Mouse (Mus musculus) intestine, embryonic 16.5 days (tissue): Measurements from ENCODE around the gene Prss29. TPM values are rescaled to one million over a fixed set of nuclear protein-coding genes. Genes with fewer than 3 reads are reported as not detected.

Experiments used
- polyA plus RNA-seq: library from polyadenylated mRNA; unstranded; fragments of >200 nt; fragmentation: Nextera tagmentation; extraction: Ambion mirVana; gene quantifications from 2 replicates; pipeline ENCODE4 v1.2.1, GENCODE M21; 2015

Gene Prss29
- polyA plus RNA-seq, 1 experiment from 2014 or later: not detected

Other genes with a start within 250 kb of the Prss29 start
- gene Tmem204, start 235.1 kb upstream of the Prss29 start, polyA plus RNA-seq: 22.2 and 25.8 TPM in 2 replicates
- 32.1 and 32.3 TPM in 2 replicates for gene Telo2, start 202.7 kb upstream of the Prss29 start, polyA plus RNA-seq
- 0.20 and 0.24 TPM in 2 replicates for gene Ptx4, start 197.9 kb upstream of the Prss29 start, polyA plus RNA-seq
- gene Clcn7, start 185.3 kb upstream of the Prss29 start, polyA plus RNA-seq: 21.8 and 23.5 TPM in 2 replicates
- gene Ccdc154, start 156.2 kb upstream of the Prss29 start, polyA plus RNA-seq: 0.15 and 0.18 TPM in 2 replicates
- 1.3 and 1.6 TPM in 2 replicates for gene Gm38655, start 143.2 kb upstream of the Prss29 start, polyA plus RNA-seq
- 35.1 and 39.7 TPM in 2 replicates for gene BC003965, start 134.1 kb upstream of the Prss29 start, polyA plus RNA-seq
- 4.8 and 5.3 TPM in 2 replicates for gene Unkl, start 130.3 kb upstream of the Prss29 start, polyA plus RNA-seq
- gene Gnptg, start 78.5 kb upstream of the Prss29 start, polyA plus RNA-seq: 40.6 and 45.8 TPM in 2 replicates
- gene Tsr3, start 78.5 kb upstream of the Prss29 start, polyA plus RNA-seq: 33.1 and 37.0 TPM in 2 replicates
- gene Baiap3, start 62.3 kb upstream of the Prss29 start, polyA plus RNA-seq: 2.5 and 4.0 TPM in 2 replicates
- gene Ube2i, start 44.0 kb upstream of the Prss29 start, polyA plus RNA-seq: 430 and 478 TPM in 2 replicates
- gene Prss34, start 20.3 kb upstream of the Prss29 start, polyA plus RNA-seq: 0.39 and 0.62 TPM in 2 replicates
- not detected in 2 replicates for gene Prss28, start 10.0 kb upstream of the Prss29 start, polyA plus RNA-seq
- gene Tpsab1, start 26.9 kb downstream of the Prss29 start, polyA plus RNA-seq: 0.22 TPM in 1 of 2 replicates, not detected in the other
- 3.7 and 4.5 TPM in 2 replicates for gene Tpsb2, start 47.7 kb downstream of the Prss29 start, polyA plus RNA-seq
- gene Tpsg1, start 50.6 kb downstream of the Prss29 start, polyA plus RNA-seq: 26.3 and 28.6 TPM in 2 replicates
- gene Cacna1h, start 115.1 kb downstream of the Prss29 start, polyA plus RNA-seq: 2.2 and 3.0 TPM in 2 replicates
- gene Tekt4, start 136.0 kb downstream of the Prss29 start, polyA plus RNA-seq: not detected in 2 replicates
- 0.78 and 1.0 TPM in 2 replicates for gene Sstr5, start 178.6 kb downstream of the Prss29 start, polyA plus RNA-seq